Mouse (Mus musculus): ENCODE measurements around the gene Dpf1.

Gene Dpf1

DNA sequence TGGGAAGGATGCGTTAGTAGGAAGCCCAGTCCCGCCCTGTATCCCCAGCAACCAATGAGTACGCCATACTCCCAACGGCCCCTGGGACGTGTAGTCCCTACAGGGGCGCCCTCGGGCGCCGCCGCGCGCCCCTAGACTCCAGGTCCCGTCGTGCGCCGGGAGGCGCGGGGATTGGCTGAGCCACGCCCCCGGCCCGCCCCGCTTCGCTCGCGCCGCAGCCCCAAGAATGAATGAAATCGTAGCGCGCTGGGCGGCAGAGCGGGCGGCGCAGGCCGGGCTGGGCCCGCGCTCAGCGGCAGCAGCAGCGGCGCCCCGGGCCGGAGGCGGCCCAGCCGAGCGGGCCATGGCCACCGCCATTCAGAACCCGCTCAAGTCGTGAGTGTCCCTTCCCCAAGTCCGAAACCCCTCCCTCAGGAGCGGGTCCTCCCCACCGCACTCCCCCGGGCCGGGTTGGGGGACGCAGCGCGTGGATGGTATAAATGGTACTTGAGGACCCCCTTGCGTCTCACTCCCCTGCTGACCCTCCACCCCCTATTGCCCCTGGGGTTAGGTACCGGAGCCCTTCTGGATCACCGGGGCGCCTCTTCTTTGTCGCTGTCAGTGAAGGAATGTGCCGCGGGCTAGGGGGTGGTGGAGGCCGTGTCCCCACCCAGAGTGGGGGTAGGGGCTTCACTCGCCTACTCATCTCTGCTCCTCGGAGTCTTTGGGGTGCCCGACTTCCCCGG is at the start of gene Dpf1:
Dpf1 (plus strand) TSS at position 214 of the 725 bp plus-strand sequence.
- peak; percentile 56 for DNase-seq

- no peak for DNase-seq
These were observed 47.9 kb upstream of the Dpf1 start for GRCm38 (mm10) chr7:29255875-29256274.

- peak; percentile 83 for DNase-seq
These were observed 46.4 kb upstream of the Dpf1 start for GRCm38 (mm10) chr7:29257368-29257767.

DNA sequence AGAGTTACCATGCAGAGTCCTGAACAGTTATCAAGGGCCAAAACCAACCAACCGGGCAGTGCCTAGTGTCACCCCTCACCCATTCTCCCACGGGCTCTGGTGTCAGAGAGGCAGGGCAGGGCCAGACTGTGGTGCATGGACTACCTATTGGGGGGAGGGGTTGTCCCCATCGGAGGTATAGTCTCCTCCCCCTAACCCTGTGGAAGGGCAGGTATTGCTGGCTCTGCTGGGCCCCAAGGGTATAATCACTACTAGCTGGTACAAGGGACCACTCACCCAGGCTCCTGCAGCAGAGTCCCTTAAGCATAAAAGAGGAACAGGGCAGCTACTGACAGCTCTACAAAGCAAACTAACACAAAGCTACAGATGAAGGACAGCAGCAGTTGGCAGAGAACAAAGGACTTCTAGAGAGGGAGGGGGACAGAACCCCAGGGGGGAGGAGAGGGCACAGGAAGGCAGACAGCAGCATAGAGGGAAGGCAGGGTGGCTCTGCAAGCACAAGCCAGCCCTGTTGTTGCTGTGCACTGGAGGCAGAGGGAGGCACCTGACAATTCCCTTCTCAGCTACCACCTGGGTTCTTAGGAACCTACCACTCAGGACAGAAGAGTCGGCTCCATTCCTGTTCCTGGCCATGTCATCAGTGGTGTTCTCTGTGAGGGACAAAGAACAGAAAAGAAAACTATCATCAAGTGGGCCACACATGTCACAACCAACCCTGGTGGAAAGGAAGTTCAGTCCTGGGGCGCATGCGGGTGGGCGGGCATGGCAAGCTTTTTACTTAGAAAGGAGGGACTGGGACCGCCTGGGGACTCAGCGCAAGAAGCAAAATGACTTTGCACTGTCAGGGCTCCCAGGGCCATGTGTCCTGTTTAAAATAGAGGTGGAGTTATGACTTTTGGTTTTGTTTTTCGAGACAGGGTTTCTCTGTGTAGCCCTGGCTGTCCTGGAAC is 43.7 kb upstream of the Dpf1 start:
- DNase-seq, result no peak

DNA sequence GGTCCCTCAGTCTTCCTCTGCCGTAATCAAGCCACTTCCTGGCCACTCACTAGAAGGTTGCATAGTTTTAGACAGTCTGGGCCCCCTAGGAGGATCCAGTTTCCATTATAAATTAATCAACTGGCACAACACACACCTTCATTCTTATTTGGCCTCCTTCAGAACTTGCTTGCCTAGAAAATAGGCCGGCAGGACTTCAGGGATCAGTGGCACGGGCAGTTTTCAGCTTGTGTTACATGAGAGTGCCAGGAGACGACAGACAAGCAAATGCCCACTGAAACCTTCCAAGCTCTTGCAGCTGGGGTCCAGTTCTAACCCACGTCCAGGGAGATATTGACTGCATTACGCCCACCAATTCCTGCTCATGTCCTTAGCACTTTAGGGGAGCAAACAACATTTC is 41.6 kb upstream of the Dpf1 start:
- peak; percentile 60 for DNase-seq

GRCm38 (mm10) chr7:29263831-29264230 is 39.9 kb upstream of the Dpf1 start:
- no peak for DNase-seq

DNA sequence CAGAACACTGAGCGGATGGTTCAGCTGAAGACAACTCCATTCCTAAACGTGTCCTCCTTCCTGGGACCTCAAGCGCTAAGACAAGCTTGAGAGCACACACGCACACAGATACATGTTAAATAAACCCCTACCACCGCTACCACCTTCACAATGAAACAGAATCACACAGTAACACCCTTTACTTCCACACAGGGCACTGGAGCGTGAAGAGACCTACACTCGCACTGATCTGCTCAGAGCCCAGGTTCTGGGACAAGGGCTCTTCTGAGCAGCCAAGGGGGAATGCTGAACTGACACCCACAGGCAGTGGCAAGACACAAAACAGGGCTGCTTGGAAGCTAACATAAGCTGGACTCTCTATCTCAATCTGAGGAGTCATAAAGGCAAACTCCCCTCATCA is 38.1 kb upstream of the Dpf1 start:
- peak; percentile 29 for DNase-seq

GRCm38 (mm10) chr7:29266931-29267330 is 36.8 kb upstream of the Dpf1 start:
- DNase-seq, result peak; percentile 52

DNA sequence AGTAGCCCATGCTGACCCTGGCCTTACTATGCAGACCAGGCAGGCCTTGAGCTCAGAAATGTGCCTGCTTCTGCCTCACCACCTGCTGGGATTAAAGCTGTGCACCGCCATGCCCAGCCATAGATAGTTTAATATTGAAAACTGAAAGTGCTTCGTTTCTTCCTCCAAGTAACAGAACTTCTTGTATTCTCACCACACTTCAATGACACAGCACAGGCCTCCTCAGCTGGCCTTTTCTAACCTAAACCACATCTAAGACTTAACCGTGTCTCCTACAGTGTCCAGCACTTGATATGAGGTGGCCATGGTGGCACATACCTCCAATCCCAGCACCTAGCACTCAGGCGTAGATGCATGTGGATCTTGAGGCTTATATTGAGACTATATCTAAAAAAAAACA is 33.3 kb upstream of the Dpf1 start:
- no peak for DNase-seq

- no peak for DNase-seq
These were observed 31.9 kb upstream of the Dpf1 start for GRCm38 (mm10) chr7:29271687-29272465.

GRCm38 (mm10) chr7:29276715-29277114 is 27.0 kb upstream of the Dpf1 start:
- DNase-seq, result peak; percentile 68

GRCm38 (mm10) chr7:29277510-29277909 is 26.2 kb upstream of the Dpf1 start:
- DNase-seq, result no peak

GRCm38 (mm10) chr7:29279261-29279660 is 24.5 kb upstream of the Dpf1 start:
- DNase-seq, result no peak

DNA sequence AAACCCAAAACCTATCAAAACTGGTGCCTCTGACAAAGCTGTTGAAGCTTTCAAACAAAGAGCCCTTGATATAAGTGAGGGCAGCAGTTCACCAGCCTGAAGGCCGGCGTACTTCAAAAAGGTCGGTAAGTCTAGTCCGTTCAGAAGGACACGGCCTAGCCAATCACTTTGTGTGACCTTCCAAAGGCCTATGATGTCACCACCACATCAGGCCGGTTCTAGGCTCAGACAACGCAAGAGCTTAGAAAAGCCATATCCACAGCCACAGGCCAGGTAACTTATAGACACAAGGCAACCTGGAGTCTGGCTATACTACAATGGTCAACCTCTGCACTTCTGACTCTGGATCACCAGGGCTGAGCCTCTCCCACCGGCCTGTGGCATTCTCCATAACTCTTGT is 23.8 kb upstream of the Dpf1 start:
- DNase-seq, result no peak

DNA sequence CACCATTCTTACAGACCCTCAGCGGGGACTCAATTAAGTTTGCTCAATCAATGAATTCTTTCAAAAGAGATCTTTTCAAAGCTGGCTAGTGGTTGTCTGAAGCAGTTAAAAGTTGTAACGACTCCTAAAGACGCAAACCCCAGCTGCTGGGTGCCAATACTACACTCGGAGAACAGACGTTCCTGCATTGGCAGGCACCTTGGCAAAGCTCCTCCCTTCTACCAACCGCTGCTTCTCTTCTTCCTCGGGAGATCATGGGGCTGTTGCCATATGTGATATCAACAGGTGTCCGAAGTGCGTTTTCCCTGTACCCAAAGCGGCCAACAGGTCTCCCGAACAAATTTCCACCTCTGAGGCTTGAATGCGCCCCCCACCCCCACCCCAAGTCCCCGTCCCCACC is 22.9 kb upstream of the Dpf1 start:
- no peak for DNase-seq

DNA sequence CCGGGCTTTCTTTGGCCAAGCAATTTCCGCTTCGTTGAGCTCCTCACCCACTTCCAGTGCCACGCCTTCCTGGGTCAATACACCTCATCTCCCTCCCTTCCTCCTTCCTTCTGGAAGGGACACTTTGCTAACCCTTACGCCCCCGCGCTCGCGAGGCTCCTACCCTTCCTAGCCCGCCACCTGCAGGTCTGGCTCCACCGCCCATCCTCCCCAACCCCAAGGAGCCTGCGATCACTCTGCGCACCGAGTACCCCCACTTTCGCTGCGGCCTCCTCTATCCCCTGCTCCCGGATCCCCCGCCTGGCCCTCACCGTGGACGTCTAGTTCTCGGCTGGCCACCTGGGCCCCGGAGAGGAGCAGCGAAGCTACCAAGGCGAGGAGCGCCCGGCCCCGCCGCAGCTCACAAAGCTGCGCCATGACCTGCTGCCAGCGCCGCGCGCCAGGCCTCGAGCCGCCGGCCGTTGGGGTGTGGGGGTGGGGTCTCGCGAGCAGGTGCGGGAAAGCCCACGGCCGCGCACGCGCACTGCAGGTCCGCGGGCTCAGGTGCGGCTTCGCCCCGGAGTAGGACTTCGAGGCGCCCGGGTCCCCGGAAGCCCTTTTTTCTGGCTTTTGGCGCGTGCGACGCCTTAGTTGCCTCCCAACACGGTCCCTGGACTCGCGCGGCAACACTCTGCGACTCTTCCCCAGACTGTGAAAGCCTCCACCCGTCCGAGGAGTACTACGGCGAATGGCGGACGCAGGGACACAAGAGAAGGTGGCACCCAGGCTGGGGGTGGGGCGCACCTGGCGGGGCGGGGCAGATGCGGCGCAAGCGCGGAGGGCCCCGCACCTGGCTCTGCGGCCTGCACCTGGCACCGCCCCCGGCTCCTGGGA is 22.3 kb upstream of the Dpf1 start, which contains the start of gene Spint2:
Spint2 (minus strand) TSS at position 712 of the 873 bp plus-strand sequence.
- DNase-seq, result peak; percentile 95

DNA sequence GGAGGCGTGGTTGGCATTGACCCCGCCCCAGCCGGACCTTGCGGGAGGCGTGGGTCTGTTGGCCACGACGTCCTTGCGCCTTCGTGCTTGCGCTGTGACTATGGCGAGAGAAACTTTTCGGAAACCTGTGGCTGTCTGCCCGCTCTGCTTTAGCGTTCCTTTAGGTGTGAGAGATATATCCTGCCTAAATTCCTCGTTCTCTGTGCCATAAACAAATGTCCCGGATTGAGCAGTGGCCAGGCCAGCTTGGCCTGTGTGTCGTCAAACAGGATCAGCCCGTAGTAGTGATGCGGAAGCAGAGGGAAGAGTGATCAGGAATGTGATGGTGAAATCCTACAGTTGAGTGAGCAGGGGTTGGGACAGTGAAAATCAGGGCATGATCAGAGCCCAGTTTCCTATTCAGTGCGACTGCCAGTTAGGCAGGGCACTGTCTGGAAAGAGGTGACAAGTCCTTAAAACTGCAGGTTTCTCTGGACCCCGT is 21.6 kb upstream of the Dpf1 start:
- DNase-seq, result no peak

GRCm38 (mm10) chr7:29283876-29284275 is 19.9 kb upstream of the Dpf1 start:
- DNase-seq, result no peak

DNA sequence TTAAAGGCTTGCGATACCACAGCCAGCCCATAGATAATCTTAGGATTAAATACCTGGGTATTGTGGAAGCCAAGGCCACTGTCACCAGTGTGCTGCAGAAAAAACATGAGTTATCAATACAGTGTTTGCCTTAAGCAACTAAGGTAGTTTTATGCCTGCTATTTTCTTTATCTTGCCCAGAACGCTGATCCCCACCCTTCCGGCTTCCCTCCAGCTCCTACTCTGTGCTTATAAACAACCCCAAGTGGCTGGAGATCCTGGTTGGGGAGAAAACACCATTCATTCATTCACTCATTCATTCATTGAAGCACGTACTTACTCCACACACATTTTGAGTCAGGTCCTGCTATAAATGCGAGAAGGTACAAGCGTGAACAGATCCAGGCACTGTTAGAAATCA is 19.2 kb upstream of the Dpf1 start:
- DNase-seq, result no peak

DNA sequence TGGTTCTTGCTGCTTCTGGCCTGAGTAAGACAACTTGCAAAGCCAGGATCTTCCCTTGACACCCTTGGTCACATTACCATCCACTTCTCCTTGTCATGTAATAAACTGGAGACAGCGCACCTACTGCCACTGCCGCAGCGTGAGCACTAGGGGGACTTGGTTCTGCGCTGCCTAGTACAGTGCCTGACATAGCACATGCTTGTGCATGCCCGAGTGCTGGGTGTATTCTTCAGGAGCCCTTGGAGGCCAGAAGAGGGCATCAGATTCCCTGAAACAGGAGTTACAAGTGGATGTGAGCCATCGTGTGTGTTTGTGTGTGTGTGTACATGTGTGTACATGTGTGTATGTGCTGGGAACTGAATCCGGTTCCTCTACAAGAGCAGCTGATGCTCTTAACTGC is 16.3 kb upstream of the Dpf1 start:
- DNase-seq, result no peak

DNA sequence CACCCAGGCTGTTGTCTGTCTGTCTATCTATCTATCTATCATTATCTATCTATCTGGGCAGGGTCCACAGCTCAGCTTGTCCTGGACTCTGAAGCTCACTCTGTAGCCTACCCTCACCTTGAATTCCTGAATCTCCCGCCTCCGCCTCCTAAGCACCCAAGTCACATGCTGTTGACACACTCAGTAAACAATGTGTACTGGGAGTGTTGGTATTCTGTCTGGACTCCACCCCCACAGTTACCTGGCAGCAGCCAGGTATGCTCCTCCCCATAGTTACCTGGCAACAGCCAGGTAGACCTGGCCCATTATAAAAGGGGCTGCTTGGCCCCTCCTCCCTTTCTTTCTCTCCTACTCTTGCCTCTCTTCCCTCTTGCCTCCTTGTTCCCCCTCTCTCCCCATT is 15.7 kb upstream of the Dpf1 start:
- no peak for DNase-seq
